Mouse (Mus musculus) hindbrain, embryonic 14.5 days (tissue): ENCODE measurements around the gene Sf1. TPM values are rescaled to one million over a fixed set of nuclear protein-coding genes. Genes with fewer than 3 reads are reported as not detected.

Experiments used
- ATAC-seq: fragments of 200-750 bp; cut with Nextera tagmentation; 2 replicates; pipeline ENCODE4 v1.8.0; 2017; ENCODE audit warnings: moderate number of reproducible peaks, mild to moderate bottlenecking, moderate TSS enrichment, moderate library complexity; ENCODE audit not compliant: low FRiP score
- DNase-seq: peaks from one replicate; pipeline ENCODE4 v3.0.0-alpha.2; 2015; ENCODE audit warnings: low spot score
- H3K27ac ChIP-seq: fragments of 300-500 bp; sonication (generic); 2 replicates; pipeline ENCODE4 v1.5.1; 2014; ENCODE audit warnings: mild to moderate bottlenecking, moderate library complexity
- H3K27me3 ChIP-seq: fragments of 300-500 bp; sonication (generic); 2 replicates; pipeline ENCODE4 v1.6.1; 2014; ENCODE audit warnings: mild to moderate bottlenecking, low read length, mixed read lengths; ENCODE audit not compliant: control insufficient read depth, insufficient read depth
- H3K36me3 ChIP-seq: fragments of 300-500 bp; sonication (generic); replicated peaks from 2 replicates; pipeline ENCODE4 v1.6.1; 2014; ENCODE audit not compliant: control insufficient read depth, insufficient read depth
- H3K4me1 ChIP-seq: fragments of 300-500 bp; sonication (generic); replicated peaks from 2 replicates; pipeline ENCODE4 v1.6.1; 2014; ENCODE audit warnings: antibody characterized with exemption, low read length, mixed read lengths; ENCODE audit not compliant: control insufficient read depth, insufficient read depth
- H3K4me2 ChIP-seq: fragments of 300-500 bp; sonication (generic); replicated peaks from 2 replicates; pipeline ENCODE4 v1.6.1; 2014; ENCODE audit warnings: mild to moderate bottlenecking, moderate library complexity
- H3K4me3 ChIP-seq: fragments of 300-500 bp; sonication (generic); replicated peaks from 2 replicates; pipeline ENCODE4 v1.5.1; 2014; ENCODE audit warnings: mild to moderate bottlenecking, low read length
- H3K9ac ChIP-seq: fragments of 300-500 bp; sonication (generic); 2 replicates; pipeline ENCODE4 v1.6.1; 2014
- H3K9me3 ChIP-seq: fragments of 300-500 bp; sonication (generic); 2 replicates; pipeline ENCODE4 v1.6.1; 2016; ENCODE audit warnings: low read length; ENCODE audit not compliant: control insufficient read depth
- WGBS: fragments of 180-500 bp; shearing (Covaris S2); extraction: QIAGEN DNeasy Blood & Tissue Kit; methylation state at CpG from one replicate; pipeline ENCODE4 v1.1.7; 2014; 5-methylcytosine and 5-hydroxymethylcytosine counted together
- polyA plus RNA-seq: library from polyadenylated mRNA; unstranded; fragments of >200 nt; fragmentation: Nextera tagmentation; extraction: Ambion mirVana; gene quantifications from 2 replicates; pipeline ENCODE4 v1.2.1, GENCODE M21; 2014

Sf1 gene
- polyA plus RNA-seq, 1 experiment from 2014 or later: 103 TPM

DNA sequence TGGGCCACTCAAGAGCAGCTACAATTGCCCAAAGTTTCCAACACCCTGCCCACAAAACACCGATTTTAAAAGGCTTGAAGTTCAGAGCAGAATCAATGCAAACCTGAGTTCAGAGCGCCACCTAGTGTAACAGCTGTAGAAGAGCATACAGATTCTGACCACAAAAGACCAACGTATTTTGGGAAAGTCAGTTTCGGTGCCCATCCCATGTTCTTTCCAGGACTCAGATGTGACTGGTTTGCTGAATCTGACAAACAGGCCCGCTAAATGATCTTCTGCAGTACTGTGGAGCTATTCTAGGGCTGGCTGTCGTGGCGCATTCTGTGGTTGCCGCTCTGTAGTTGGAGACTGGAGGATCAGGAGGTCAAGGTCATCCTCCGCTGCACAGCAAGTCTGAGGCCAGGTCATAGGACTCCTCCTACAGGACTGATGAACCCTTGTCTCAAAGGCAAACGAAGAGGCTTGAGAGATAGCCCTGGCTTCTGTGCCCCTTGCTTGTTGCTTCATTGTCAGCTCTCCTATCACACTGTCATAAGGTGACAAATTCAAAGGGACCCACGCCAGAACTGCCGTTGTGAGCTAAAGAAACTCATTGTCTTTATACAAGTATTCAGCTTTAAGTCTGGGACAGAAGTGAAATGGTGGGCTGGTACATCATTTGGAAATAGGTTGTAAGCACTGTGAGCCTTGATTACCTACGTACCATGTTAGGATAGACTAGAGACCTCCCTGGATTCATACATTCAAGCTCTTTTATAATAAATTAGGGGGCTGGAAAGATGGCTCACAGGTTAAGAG lies 31.6 kb upstream of the Sf1 start:
- no peak overlapping the region for H3K27ac ChIP-seq
- ATAC-seq: no peak
- DNase-seq: peak; percentile 86
- no peak overlapping the region for H3K4me3 ChIP-seq
- H3K27me3 ChIP-seq: no peaks in the 10 kb centered on the region
- peak overlapping the region; percentile 30; the same call in 1 of the 2 replicates for H3K9ac ChIP-seq
- peaks cover 3% of the 10 kb centered on the region for H3K36me3 ChIP-seq
- no peaks in the 10 kb centered on the region for H3K9me3 ChIP-seq
- 19% methylated on average over 13 of the region's 13 CpGs for WGBS
- peak overlapping the region; percentile 41 for H3K4me2 ChIP-seq
- peaks cover 18% of the 10 kb centered on the region for H3K4me1 ChIP-seq

DNA sequence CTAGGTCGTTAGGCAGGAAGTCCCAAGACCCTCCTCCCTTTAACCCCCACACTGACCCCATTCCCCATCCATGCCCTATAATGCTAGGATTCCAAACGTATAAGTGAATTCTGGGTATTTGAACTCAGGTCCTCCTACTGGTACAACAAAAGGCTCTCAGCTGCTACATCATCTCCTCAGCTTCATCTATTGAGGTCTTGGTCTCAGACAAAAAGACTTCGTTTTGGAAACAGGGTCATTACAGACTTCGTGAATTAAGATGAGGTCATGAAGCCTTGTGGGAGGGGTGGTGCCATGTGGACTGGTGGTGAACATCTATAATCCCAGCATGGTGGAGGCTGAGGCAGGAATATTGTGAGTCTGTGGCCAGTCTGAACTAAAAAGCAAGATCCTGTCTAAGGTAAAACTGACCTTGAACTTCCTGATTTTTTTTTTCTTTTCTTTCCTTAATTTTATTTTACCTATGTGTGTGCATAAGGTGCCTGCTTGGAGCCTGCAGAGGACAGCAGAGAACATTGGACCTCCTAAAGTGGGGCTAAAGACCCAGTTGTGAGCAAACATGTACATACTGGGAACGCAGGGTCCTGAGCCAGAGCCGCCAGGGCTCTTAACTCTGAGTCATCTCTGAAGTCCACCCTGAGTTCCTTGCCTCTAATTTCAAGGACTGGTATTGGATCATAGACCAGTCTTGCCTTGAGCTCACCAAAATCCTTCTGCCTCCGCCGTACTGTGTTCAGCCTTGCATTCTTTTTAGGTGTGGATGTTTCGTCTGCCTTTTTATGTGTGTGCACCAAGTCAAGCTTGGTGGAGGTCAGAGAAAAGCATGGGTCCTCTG lies 29.5 kb upstream of the Sf1 start:
- no peaks in the 10 kb centered on the region for H3K9me3 ChIP-seq
- peak overlapping the region; percentile 67; the same call in 1 of the 2 replicates for H3K4me3 ChIP-seq
- H3K27me3 ChIP-seq: no peaks in the 10 kb centered on the region
- H3K9ac ChIP-seq: peak overlapping the region; percentile 33; the same call in 1 of the 2 replicates
- DNase-seq: no peak
- peak overlapping the region; percentile 80 for H3K27ac ChIP-seq
- H3K4me1 ChIP-seq: peaks cover 19% of the 10 kb centered on the region
- no peak for ATAC-seq
- H3K4me2 ChIP-seq: peak overlapping the region; percentile 88
- peaks cover 24% of the 10 kb centered on the region for H3K36me3 ChIP-seq
- WGBS: 72% methylated on average over 9 of the region's 9 CpGs

DNA sequence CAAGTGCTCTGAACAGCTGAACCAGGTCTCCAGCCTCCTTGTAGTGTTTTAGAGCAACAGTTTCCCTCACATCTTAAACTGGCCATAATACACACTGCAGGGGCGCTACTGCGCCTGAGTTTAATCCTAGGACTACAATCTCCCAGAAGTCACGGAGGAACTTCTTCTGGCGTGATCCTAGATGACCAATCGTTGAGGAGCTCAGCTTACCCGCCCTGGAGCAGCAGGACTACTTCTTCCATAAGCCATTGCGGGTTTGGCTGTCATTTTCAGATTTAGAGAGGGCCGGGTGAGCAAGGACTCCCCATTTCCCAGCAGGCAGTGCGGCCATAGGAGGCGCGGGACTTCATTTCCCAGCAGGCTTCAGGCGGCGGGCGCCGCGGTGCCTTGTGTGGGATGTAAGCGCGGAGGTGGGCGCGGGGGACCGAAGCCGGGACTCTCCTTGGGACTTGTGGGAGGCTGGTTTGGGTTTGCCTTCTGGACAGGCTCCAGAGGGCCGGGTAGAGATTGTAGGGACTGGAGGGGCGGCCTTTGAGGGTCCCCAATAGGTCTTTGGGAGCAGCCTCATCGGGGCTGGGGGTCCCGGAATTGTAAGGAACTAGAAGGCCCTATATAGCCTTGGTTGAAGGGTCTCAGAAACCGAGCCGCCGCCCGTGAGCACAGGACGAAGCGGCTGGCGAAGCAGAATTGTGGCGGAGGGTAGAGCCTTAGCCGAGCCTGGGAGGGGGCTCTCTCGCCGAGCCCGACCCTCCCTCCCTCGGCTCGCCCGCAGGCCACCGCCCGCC lies 28.6 kb upstream of the Sf1 start, which contains the start of gene Men1:
Gene Men1, plus strand, starts transcription at position 307 of the 785 bp plus-strand sequence.
- ATAC-seq: peak; percentile 95
- Histone ChIP-seq H3K27me3 (no peaks in the 10 kb centered on the region), H3K4me2 (peak within 1 kb of the TSS; percentile 88), H3K9me3 (no peaks in the 10 kb centered on the region), H3K9ac (peak within 1 kb of the TSS; percentile 82), H3K4me3 (peak within 1 kb of the TSS; percentile 67), H3K36me3 (peaks cover 32% of the 10 kb centered on the region), H3K4me1 (peaks cover 19% of the 10 kb centered on the region), H3K27ac (peak within 1 kb of the TSS; percentile 80)
- under 1% methylated on average over 41 of the region's 43 CpGs for WGBS
- DNase-seq: peak; percentile 94

DNA sequence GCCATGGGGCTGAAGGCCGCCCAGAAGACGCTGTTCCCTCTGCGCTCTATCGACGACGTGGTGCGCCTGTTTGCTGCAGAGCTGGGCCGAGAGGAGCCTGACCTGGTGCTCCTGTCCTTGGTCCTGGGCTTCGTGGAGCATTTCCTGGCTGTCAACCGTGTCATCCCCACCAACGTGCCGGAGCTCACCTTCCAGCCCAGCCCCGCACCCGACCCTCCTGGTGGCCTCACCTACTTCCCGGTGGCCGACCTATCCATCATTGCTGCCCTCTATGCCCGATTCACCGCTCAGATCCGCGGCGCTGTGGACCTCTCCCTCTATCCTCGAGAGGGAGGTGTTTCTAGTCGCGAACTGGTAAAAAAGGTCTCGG lies 28.0 kb upstream of the Sf1 start:
- no peaks in the 10 kb centered on the region for H3K9me3 ChIP-seq
- DNase-seq (no peak), ATAC-seq (0 out of 2 replicates have a peak, but pooled peaks have one; percentile 1)
- WGBS: under 1% methylated on average over 25 of the region's 25 CpGs
- peak overlapping the region; percentile 88 for H3K4me2 ChIP-seq
- H3K36me3 ChIP-seq: peaks cover 38% of the 10 kb centered on the region
- peak overlapping the region; percentile 82 for H3K9ac ChIP-seq
- peak overlapping the region; percentile 67 for H3K4me3 ChIP-seq
- peak overlapping the region; percentile 72 for H3K27ac ChIP-seq
- H3K4me1 ChIP-seq: peaks cover 20% of the 10 kb centered on the region
- H3K27me3 ChIP-seq: no peaks in the 10 kb centered on the region

DNA sequence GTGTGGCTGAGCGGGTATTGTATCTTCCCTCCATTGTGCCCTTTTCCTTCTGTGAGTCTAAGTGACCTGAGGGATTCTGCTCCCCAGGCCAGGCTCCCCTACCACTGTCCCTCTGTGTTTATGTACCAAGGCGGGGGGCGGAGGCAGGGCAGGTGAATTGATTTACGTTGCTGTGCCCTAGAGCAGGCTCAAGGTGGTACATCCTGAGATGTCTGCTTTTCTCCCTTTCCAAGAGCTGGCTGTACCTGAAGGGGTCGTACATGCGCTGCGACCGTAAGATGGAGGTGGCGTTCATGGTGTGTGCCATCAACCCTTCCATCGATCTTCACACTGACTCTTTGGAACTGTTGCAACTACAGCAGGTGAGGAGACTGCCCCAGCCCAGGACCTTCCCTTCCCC lies 26.6 kb upstream of the Sf1 start:
- ATAC-seq: no peak

DNA sequence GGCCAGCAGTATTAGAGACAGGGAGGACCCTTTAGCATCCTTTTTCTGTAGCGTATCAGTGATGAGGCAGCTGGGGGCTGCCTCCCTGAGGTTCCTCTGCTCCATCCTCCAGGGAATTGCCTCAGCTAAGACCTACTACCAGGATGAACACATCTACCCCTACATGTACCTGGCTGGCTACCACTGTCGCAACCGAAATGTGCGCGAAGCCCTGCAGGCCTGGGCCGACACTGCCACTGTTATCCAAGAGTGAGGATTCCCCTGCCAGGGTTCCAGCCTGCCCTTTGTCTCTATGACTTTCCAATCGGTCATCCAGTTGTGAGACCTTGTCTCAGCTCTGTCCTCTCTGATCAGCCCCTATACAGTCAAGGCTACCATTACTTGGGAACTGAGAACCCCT lies 25.3 kb upstream of the Sf1 start:
- Histone ChIP-seq H3K4me1 (peaks cover 26% of the 10 kb centered on the region), H3K4me2 (no peak overlapping the region), H3K9ac (no peak overlapping the region), H3K9me3 (no peaks in the 10 kb centered on the region), H3K36me3 (peaks cover 48% of the 10 kb centered on the region), H3K27ac (no peak overlapping the region), H3K27me3 (no peaks in the 10 kb centered on the region), H3K4me3 (no peak overlapping the region)
- ATAC-seq (no peak), DNase-seq (no peak)
- 98% methylated on average over 7 of the region's 7 CpGs for WGBS

More for the DNA sequence above, 26.6 kb upstream of the Sf1 start:
- Histone ChIP-seq H3K27me3 (no peaks in the 10 kb centered on the region), H3K9ac (0 out of 2 replicates have a peak overlapping the region, but pooled peaks have one; percentile 82), H3K27ac (no peak overlapping the region), H3K9me3 (no peaks in the 10 kb centered on the region), H3K36me3 (peaks cover 39% of the 10 kb centered on the region), H3K4me3 (peak overlapping the region; percentile 67), H3K4me2 (peak overlapping the region; percentile 88), H3K4me1 (peaks cover 27% of the 10 kb centered on the region)
- WGBS: 93% methylated on average over 10 of the region's 10 CpGs
- DNase-seq: no peak

DNA sequence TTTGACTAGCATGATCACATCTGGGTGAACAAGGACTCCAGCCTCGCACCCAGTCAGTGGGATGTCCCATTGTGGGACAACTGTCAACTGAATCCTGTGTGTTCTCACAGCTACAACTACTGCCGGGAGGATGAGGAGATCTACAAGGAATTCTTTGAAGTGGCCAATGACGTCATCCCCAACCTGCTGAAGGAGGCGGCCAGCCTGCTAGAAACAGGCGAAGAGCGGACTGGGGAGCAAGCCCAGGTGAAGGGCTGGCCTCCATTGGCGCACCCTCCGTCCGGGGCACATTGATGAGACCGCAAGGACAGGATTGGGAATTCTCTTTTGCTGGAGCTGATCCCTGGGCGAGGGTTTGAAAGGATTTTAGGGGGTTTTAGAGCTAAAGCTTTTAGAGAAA lies 24.8 kb upstream of the Sf1 start:
- no peaks in the 10 kb centered on the region for H3K27me3 ChIP-seq
- no peak overlapping the region for H3K9ac ChIP-seq
- no peak overlapping the region for H3K4me3 ChIP-seq
- ATAC-seq (no peak), DNase-seq (no peak)
- H3K36me3 ChIP-seq: peaks cover 51% of the 10 kb centered on the region
- no peak overlapping the region for H3K27ac ChIP-seq
- WGBS: 93% methylated on average over 11 of the region's 11 CpGs
- H3K4me1 ChIP-seq: peaks cover 26% of the 10 kb centered on the region
- H3K9me3 ChIP-seq: no peaks in the 10 kb centered on the region
- no peak overlapping the region for H3K4me2 ChIP-seq

DNA sequence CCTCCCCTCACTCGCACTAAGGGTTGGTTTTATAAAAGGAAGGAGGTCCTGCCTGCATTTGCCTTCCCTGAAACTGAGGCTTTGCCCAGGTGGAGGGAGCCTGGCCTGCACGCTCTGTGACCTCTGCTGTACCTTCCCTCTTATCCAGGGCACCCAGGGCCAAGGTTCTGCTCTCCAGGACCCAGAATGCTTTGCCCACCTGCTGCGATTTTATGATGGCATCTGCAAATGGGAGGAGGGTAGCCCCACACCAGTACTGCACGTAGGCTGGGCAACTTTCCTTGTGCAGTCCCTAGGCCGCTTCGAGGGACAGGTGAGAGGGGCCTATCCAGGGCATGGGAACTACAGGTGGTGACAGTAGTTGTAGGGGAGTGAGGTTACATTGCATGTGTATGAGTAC lies 24.3 kb upstream of the Sf1 start:
- no peak for ATAC-seq
- H3K36me3 ChIP-seq: peaks cover 56% of the 10 kb centered on the region
- H3K4me3 ChIP-seq: no peak overlapping the region
- H3K27ac ChIP-seq: no peak overlapping the region
- H3K27me3 ChIP-seq: no peaks in the 10 kb centered on the region
- peaks cover 26% of the 10 kb centered on the region for H3K4me1 ChIP-seq
- DNase-seq: no peak
- no peak overlapping the region for H3K9ac ChIP-seq
- H3K9me3 ChIP-seq: no peaks in the 10 kb centered on the region
- 97% methylated on average over 6 of the region's 6 CpGs for WGBS
- no peak overlapping the region for H3K4me2 ChIP-seq
